Mouse (Mus musculus): Measurements from ENCODE around the gene Cwc22. TPM values are rescaled to one million over a fixed set of nuclear protein-coding genes. Genes with fewer than 3 reads are reported as not detected.
"Not testable (repeated sequence)": the region's sequence is repeated elsewhere in the genome, so short reads cannot be mapped to it uniquely, and the experiment has no call there.

Cwc22 gene
- polyA plus RNA-seq, 1 experiment from 2014 or later: 30.0 TPM

GRCm38 (mm10) chr2:77895906-77896570 is 50.1 kb downstream of the Cwc22 start:
- peaks cover 64% of the 10 kb centered on the region for H3K36me3 ChIP-seq
- not testable (repeated sequence) for H3K4me1 ChIP-seq; ATAC-seq (ENCODE audit: insufficient number of reproducible peaks, low FRiP score, low TSS enrichment, low read depth); H3K9ac ChIP-seq; H3K4me3 ChIP-seq (replicated peaks); H3K4me2 ChIP-seq (replicated peaks); H3K27me3 ChIP-seq; H3K27ac ChIP-seq (replicated peaks); H3K9me3 ChIP-seq (replicated peaks)
- 93% methylated on average over 16 of the region's 16 CpGs for WGBS

GRCm38 (mm10) chr2:77894896-77895295 is 51.3 kb downstream of the Cwc22 start:
- Histone ChIP-seq H3K27ac (replicated peaks) (no peak overlapping the region), H3K4me2 (replicated peaks) (no peak overlapping the region), H3K4me1 (no peaks in the 10 kb centered on the region), H3K9ac (no peak overlapping the region), H3K4me3 (replicated peaks) (no peak overlapping the region), H3K27me3 (no peaks in the 10 kb centered on the region), H3K9me3 (replicated peaks) (no peaks in the 10 kb centered on the region), H3K36me3 (peaks cover 60% of the 10 kb centered on the region)
- WGBS: 95% methylated on average over 8 of the region's 8 CpGs
- ATAC-seq (ENCODE audit: insufficient number of reproducible peaks, low FRiP score, low TSS enrichment, low read depth): no peak

GRCm38 (mm10) chr2:77893505-77893904 is 52.7 kb downstream of the Cwc22 start:
- Histone ChIP-seq H3K4me3 (replicated peaks) (no peak overlapping the region), H3K9me3 (replicated peaks) (no peaks in the 10 kb centered on the region), H3K4me1 (no peaks in the 10 kb centered on the region), H3K27me3 (no peaks in the 10 kb centered on the region), H3K4me2 (replicated peaks) (no peak overlapping the region), H3K9ac (no peak overlapping the region), H3K36me3 (peaks cover 47% of the 10 kb centered on the region), H3K27ac (replicated peaks) (no peak overlapping the region)
- WGBS: 93% methylated on average over 8 of the region's 8 CpGs
- ATAC-seq (ENCODE audit: insufficient number of reproducible peaks, low FRiP score, low TSS enrichment, low read depth): no peak

- no peaks in the 10 kb centered on the region for H3K4me1 ChIP-seq
- H3K4me3 ChIP-seq (replicated peaks): no peak overlapping the region
- ATAC-seq (ENCODE audit: insufficient number of reproducible peaks, low FRiP score, low TSS enrichment, low read depth): no peak
- no peaks in the 10 kb centered on the region for H3K27me3 ChIP-seq
- no peak overlapping the region for H3K9ac ChIP-seq
- 83% methylated on average over 4 of the region's 4 CpGs for WGBS
- H3K9me3 ChIP-seq (replicated peaks): no peaks in the 10 kb centered on the region
- peaks cover 38% of the 10 kb centered on the region for H3K36me3 ChIP-seq
- H3K27ac ChIP-seq (replicated peaks): no peak overlapping the region
- H3K4me2 ChIP-seq (replicated peaks): no peak overlapping the region
Observed at GRCm38 (mm10) chr2:77892573-77892972, 53.6 kb downstream of the Cwc22 start.

DNA sequence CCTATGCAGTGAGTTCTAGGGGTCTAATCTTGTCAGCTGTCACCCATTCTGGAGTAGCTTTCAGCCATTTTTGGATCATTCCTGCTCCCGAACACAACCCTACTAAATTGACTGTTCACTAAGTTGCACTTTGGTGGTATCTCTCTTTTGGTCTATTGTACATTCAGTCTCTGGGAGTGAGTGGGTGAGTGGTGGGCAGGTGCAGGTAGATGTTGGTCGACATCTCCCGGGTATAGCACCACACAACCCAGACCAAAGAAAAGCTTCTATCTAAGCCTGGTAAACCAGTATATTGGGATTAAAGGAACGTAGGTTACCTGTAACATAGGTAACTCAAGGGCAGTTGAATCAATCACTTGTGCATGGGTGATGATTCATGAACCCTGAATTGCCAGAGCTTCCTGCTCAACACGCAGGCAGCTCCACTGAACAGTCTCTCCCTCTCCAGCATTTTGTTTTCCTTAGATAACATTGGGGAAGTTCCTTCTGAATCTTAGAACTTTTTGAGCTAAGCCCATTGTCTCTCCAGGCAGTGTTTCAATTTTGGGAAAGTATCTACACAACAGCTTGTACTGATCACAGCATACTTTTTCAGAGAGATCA is 55.2 kb downstream of the Cwc22 start:
- H3K36me3 ChIP-seq: peaks cover 33% of the 10 kb centered on the region
- H3K4me2 ChIP-seq (replicated peaks): no peak overlapping the region
- no peak overlapping the region for H3K4me3 ChIP-seq (replicated peaks)
- WGBS: 95% methylated on average over 5 of the region's 5 CpGs
- H3K9me3 ChIP-seq (replicated peaks): no peaks in the 10 kb centered on the region
- no peak for ATAC-seq (ENCODE audit: insufficient number of reproducible peaks, low FRiP score, low TSS enrichment, low read depth)
- H3K4me1 ChIP-seq: no peaks in the 10 kb centered on the region
- no peak overlapping the region for H3K27ac ChIP-seq (replicated peaks)
- no peak overlapping the region for H3K9ac ChIP-seq
- H3K27me3 ChIP-seq: no peaks in the 10 kb centered on the region

- Histone ChIP-seq H3K9ac (no peak overlapping the region), H3K27me3 (no peaks in the 10 kb centered on the region), H3K4me1 (no peaks in the 10 kb centered on the region), H3K4me2 (replicated peaks) (no peak overlapping the region), H3K36me3 (peaks cover 28% of the 10 kb centered on the region), H3K27ac (replicated peaks) (no peak overlapping the region), H3K9me3 (replicated peaks) (no peaks in the 10 kb centered on the region), H3K4me3 (replicated peaks) (no peak overlapping the region)
- no peak for ATAC-seq (ENCODE audit: insufficient number of reproducible peaks, low FRiP score, low TSS enrichment, low read depth)
- WGBS: 89% methylated on average over 6 of the region's 6 CpGs
Observed at GRCm38 (mm10) chr2:77889949-77890348, 56.2 kb downstream of the Cwc22 start.

DNA sequence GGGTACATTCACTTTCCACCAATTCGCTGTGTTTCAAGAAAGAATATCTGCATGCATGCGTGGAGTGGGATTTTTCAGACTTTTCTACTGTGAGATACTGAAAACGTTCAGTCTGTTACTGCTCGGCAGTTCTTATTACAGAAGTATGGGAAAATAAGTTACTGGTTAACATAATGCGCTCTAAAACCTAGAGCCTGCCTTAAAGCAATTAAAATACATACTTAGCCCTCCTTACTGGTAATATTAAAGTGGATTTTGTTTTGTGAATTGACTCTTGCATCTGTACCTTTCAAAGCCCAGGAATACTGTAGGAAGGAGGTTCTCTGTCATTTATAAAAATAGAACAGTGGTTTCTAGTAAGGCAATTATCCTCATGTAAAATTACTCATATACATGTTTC is 56.8 kb downstream of the Cwc22 start:
- Histone ChIP-seq H3K27ac (replicated peaks) (no peak overlapping the region), H3K4me3 (replicated peaks) (no peak overlapping the region), H3K9ac (no peak overlapping the region), H3K4me1 (no peaks in the 10 kb centered on the region), H3K27me3 (no peaks in the 10 kb centered on the region), H3K9me3 (replicated peaks) (no peaks in the 10 kb centered on the region), H3K36me3 (peaks cover 23% of the 10 kb centered on the region), H3K4me2 (replicated peaks) (no peak overlapping the region)
- no peak for ATAC-seq (ENCODE audit: insufficient number of reproducible peaks, low FRiP score, low TSS enrichment, low read depth)
- 90% methylated on average over 5 of the region's 5 CpGs for WGBS

DNA sequence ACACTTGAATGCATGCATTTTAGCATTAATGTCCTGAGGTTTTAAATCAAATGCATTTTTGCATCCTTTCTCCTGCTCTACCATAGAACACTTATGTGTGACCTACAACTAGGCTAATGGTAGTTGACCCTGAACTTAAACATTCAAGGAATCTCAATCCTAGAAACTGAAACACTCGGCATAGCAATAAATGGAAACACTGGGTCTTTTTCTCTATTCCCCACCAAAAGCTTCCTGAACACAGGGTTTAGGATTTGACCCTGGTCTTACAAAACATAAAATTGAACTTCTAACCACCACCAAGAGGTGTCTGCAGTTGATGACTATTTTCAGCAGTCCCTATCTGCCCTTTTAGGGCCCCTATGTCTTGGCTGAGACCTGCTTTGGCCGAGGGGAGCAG is 57.3 kb downstream of the Cwc22 start:
- H3K36me3 ChIP-seq: peaks cover 20% of the 10 kb centered on the region; the same call in 1 of the 2 replicates
- H3K4me2 ChIP-seq (replicated peaks): no peak overlapping the region
- no peaks in the 10 kb centered on the region for H3K9me3 ChIP-seq (replicated peaks)
- no peak overlapping the region for H3K4me3 ChIP-seq (replicated peaks)
- H3K27me3 ChIP-seq: no peaks in the 10 kb centered on the region
- no peak for ATAC-seq (ENCODE audit: insufficient number of reproducible peaks, low FRiP score, low TSS enrichment, low read depth)
- no peaks in the 10 kb centered on the region for H3K4me1 ChIP-seq
- no peak overlapping the region for H3K27ac ChIP-seq (replicated peaks)
- WGBS: 84% methylated on average over 2 of the region's 2 CpGs
- H3K9ac ChIP-seq: no peak overlapping the region

DNA sequence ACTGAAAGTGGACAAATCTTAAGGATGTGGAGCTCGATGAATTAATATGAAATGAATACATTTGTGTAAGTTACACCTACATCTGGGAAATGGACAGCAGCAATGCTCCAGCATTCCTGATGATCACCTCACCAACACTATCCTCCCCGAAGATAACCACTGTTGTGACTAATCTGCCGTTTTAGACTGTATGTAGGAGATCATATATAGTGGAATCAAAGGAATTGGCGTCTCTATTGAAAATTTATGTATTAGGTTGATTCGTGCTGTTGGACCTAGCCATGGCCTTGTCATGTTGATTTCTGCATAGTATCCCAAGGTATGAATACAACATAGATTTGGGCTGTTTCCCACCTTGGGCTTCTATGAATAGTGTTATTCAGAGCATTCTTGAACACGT is 58.1 kb downstream of the Cwc22 start:
- no peaks in the 10 kb centered on the region for H3K27me3 ChIP-seq
- peaks cover 12% of the 10 kb centered on the region; the same call in 1 of the 2 replicates for H3K36me3 ChIP-seq
- 86% methylated on average over 6 of the region's 6 CpGs for WGBS
- H3K4me1 ChIP-seq: no peaks in the 10 kb centered on the region
- no peak for ATAC-seq (ENCODE audit: insufficient number of reproducible peaks, low FRiP score, low TSS enrichment, low read depth)
- no peak overlapping the region for H3K27ac ChIP-seq (replicated peaks)
- no peak overlapping the region for H3K4me2 ChIP-seq (replicated peaks)
- H3K9me3 ChIP-seq (replicated peaks): no peaks in the 10 kb centered on the region
- H3K9ac ChIP-seq: no peak overlapping the region
- no peak overlapping the region for H3K4me3 ChIP-seq (replicated peaks)

DNA sequence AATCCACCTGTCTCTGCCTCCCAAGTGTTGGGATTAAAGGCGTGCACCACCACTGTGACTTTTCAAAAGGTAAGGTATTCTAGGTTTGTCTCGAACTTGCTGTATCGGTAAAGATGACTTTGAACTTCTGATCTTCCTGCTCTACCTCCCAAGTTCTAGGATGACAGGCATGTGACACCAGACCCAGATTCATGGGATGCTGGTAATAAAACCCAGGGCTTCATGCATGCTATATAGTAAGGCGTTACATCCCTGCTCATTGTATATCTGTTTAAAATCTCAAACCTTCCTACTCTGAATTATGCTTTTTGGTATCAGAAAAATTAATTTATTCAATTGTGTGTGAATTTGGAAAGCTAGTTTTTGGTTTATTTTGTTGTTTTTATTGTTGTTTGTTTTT is 59.0 kb downstream of the Cwc22 start:
- no peak overlapping the region for H3K9ac ChIP-seq
- WGBS: 90% methylated on average over 4 of the region's 4 CpGs

GRCm38 (mm10) chr2:77885491-77886130 is 60.6 kb downstream of the Cwc22 start:
- H3K9ac ChIP-seq: no peak overlapping the region
- H3K9me3 ChIP-seq (replicated peaks): no peaks in the 10 kb centered on the region
- H3K4me1 ChIP-seq: no peaks in the 10 kb centered on the region
- WGBS: 83% methylated on average over 10 of the region's 10 CpGs
- H3K4me3 ChIP-seq (replicated peaks): no peak overlapping the region
- no peak overlapping the region for H3K27ac ChIP-seq (replicated peaks)
- no peaks in the 10 kb centered on the region for H3K27me3 ChIP-seq
- H3K36me3 ChIP-seq: no peaks in the 10 kb centered on the region
- no peak for ATAC-seq (ENCODE audit: insufficient number of reproducible peaks, low FRiP score, low TSS enrichment, low read depth)
- no peak overlapping the region for H3K4me2 ChIP-seq (replicated peaks)

More for the DNA sequence above, 59.0 kb downstream of the Cwc22 start:
- H3K4me3 ChIP-seq (replicated peaks): no peak overlapping the region
- no peak overlapping the region for H3K27ac ChIP-seq (replicated peaks)
- H3K9me3 ChIP-seq (replicated peaks): no peaks in the 10 kb centered on the region
- H3K27me3 ChIP-seq: no peaks in the 10 kb centered on the region
- no peaks in the 10 kb centered on the region for H3K4me1 ChIP-seq
- no peak for ATAC-seq (ENCODE audit: insufficient number of reproducible peaks, low FRiP score, low TSS enrichment, low read depth)
- H3K36me3 ChIP-seq: peaks cover 4% of the 10 kb centered on the region; the same call in 1 of the 2 replicates
- no peak overlapping the region for H3K4me2 ChIP-seq (replicated peaks)
